Mouse (Mus musculus) intestine, postnatal 0 days (tissue): Measurements from ENCODE around the gene Macrod1. TPM values are rescaled to one million over a fixed set of nuclear protein-coding genes. Genes with fewer than 3 reads are reported as not detected.

Experiments
- ATAC-seq: fragments of 200-750 bp; cut with Nextera tagmentation; 2 replicates; pipeline ENCODE4 v1.8.0; 2017; ENCODE audit warnings: mild to moderate bottlenecking, moderate TSS enrichment, moderate library complexity
- H3K27ac ChIP-seq: fragments of 300-500 bp; sonication (generic); 2 replicates; pipeline ENCODE4 v1.5.1; 2014; ENCODE audit warnings: mild to moderate bottlenecking, low read depth, low read length, moderate library complexity
- H3K27me3 ChIP-seq: fragments of 300-500 bp; sonication (generic); replicated peaks from 2 replicates; pipeline ENCODE4 v1.6.1; 2014; ENCODE audit warnings: low read length, mixed read lengths; ENCODE audit not compliant: control insufficient read depth, insufficient read depth
- H3K36me3 ChIP-seq: fragments of 300-500 bp; sonication (generic); 2 replicates; pipeline ENCODE4 v1.6.1; 2014; ENCODE audit warnings: mild to moderate bottlenecking, moderate library complexity; ENCODE audit not compliant: control insufficient read depth, insufficient read depth
- H3K4me1 ChIP-seq: fragments of 300-500 bp; sonication (generic); replicated peaks from 2 replicates; pipeline ENCODE4 v1.6.1; 2014; ENCODE audit warnings: antibody characterized with exemption, low read length, mixed read lengths; ENCODE audit not compliant: control insufficient read depth, insufficient read depth
- H3K4me2 ChIP-seq: fragments of 300-500 bp; sonication (generic); replicated peaks from 2 replicates; pipeline ENCODE4 v1.6.1; 2014; ENCODE audit warnings: low read depth, mild to moderate bottlenecking, moderate library complexity
- H3K4me3 ChIP-seq: fragments of 300-500 bp; sonication (generic); 2 replicates; pipeline ENCODE4 v1.5.1; 2014; ENCODE audit warnings: low read depth, low read length
- H3K9ac ChIP-seq: fragments of 300-500 bp; sonication (generic); 2 replicates; pipeline ENCODE4 v1.6.1; 2014; ENCODE audit warnings: mild to moderate bottlenecking, low read depth, low read length
- H3K9me3 ChIP-seq: fragments of 300-500 bp; sonication (generic); 2 replicates; pipeline ENCODE4 v1.6.1; 2016; ENCODE audit warnings: mixed run types; ENCODE audit not compliant: control insufficient read depth
- CTCF ChIP-seq: sonication (generic); IDR thresholded peaks from 2 replicates; pipeline ENCODE4 v1.5.1; 2016; ENCODE audit warnings: low read depth, mild to moderate bottlenecking, control low read depth, antibody characterized with exemption, moderate library complexity
- WGBS: fragments of 180-500 bp; shearing (Covaris S2); extraction: QIAGEN DNeasy Blood & Tissue Kit; methylation state at CpG from one replicate; pipeline ENCODE4 v1.1.7; 2014; 5-methylcytosine and 5-hydroxymethylcytosine counted together
- polyA plus RNA-seq: library from polyadenylated mRNA; unstranded; fragments of >200 nt; fragmentation: Nextera tagmentation; extraction: Ambion mirVana; gene quantifications from 2 replicates; pipeline ENCODE4 v1.2.1, GENCODE M21; 2015

Macrod1 gene
- polyA plus RNA-seq, 1 experiment from 2014 or later, result 15.1 TPM

DNA sequence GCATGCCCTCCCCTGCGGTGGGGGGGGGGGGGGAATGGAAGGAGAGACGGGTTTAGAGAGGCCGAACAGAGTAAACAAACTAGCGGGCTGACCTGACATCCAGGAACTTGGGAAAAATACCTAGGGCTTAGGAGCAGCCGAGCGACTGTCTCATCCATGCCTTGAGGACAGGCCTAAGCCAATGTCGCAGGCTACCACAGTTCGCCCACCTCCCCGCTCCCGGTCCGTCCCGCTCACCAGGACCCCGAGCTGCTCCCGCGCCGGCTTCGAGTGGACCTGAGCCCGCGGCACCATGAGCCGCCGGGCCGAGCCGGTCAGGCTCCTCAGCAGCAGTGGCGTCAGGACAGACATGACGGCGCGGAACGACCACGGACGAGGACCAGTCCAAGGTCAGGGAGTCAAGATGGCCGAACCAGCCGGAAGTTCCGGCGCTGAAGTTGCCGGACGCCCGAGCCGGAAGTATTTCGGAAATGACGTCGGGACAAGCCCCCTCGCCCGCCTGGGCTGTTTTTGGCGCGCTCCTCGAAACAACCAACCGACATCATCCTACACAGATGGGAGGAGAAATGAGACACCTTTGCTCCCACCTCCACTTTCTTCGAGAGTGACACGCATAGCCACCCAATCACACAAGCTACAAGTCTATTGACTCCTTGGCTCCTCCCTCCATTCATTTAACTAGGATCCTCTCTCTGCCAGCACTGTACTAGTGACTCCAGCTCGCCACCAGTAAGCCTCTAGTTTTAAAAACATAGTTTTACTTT, 160.7 kb downstream of the Macrod1 start, which contains the start of gene Cox8a:
Gene Cox8a (minus strand): TSS at position 455 of the 764 bp plus-strand sequence.
- peak within 1 kb of the TSS; percentile 77 for H3K4me3 ChIP-seq
- H3K4me1 ChIP-seq, result peaks cover 4% of the 10 kb centered on the region
- H3K4me2 ChIP-seq, result peak within 1 kb of the TSS; percentile 65
- ATAC-seq, result peak; percentile 97
- no peaks in the 10 kb centered on the region for H3K27me3 ChIP-seq
- H3K27ac ChIP-seq, result peak within 1 kb of the TSS; percentile 89
- under 1% methylated on average over 50 of the region's 50 CpGs for WGBS
- no peaks in the 10 kb centered on the region for H3K9me3 ChIP-seq
- TF ChIP-seq CTCF, result no peak
- peaks cover 25% of the 10 kb centered on the region; the same call in 1 of the 2 replicates for H3K36me3 ChIP-seq
- peak within 1 kb of the TSS; percentile 85 for H3K9ac ChIP-seq

DNA sequence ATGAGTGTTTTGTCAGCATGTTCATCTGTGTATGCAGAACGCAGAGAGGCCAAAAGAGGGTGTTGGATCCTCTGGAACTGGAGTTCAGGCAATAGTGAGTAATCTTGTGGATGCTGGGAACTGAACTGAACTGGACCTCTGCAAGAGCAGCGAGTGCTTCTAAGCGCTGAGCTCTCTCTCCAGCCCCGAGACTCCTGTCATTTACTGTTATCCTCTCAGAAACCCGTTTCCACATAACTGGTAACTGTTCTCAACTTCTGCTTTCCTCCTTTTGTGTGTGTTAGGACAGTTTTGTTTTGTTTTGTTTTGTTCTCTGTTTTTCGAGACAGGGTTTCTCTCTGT, 161.3 kb downstream of the Macrod1 start:
- no peak overlapping the region for H3K9ac ChIP-seq

GRCm38 (mm10) chr19:7218753-7219152, 162.1 kb downstream of the Macrod1 start:
- Histone ChIP-seq H3K9me3 (no peaks in the 10 kb centered on the region), H3K27me3 (no peaks in the 10 kb centered on the region), H3K4me2 (no peak overlapping the region), H3K4me1 (peaks cover 4% of the 10 kb centered on the region), H3K36me3 (peaks cover 19% of the 10 kb centered on the region; the same call in 1 of the 2 replicates), H3K4me3 (no peak overlapping the region), H3K9ac (no peak overlapping the region), H3K27ac (no peak overlapping the region)
- TF ChIP-seq CTCF, result no peak
- 97% methylated on average over 5 of the region's 5 CpGs for WGBS
- no peak for ATAC-seq

More for the DNA sequence above, 161.3 kb downstream of the Macrod1 start:
- no peak for TF ChIP-seq CTCF
- Histone ChIP-seq H3K4me1 (peaks cover 4% of the 10 kb centered on the region), H3K27me3 (no peaks in the 10 kb centered on the region), H3K4me2 (peak overlapping the region; percentile 65), H3K9me3 (no peaks in the 10 kb centered on the region), H3K36me3 (peaks cover 25% of the 10 kb centered on the region; the same call in 1 of the 2 replicates), H3K4me3 (peak overlapping the region; percentile 77), H3K27ac (no peak overlapping the region)
- peak; percentile 10 for ATAC-seq
- WGBS, result 15% methylated on average over 6 of the region's 6 CpGs

DNA sequence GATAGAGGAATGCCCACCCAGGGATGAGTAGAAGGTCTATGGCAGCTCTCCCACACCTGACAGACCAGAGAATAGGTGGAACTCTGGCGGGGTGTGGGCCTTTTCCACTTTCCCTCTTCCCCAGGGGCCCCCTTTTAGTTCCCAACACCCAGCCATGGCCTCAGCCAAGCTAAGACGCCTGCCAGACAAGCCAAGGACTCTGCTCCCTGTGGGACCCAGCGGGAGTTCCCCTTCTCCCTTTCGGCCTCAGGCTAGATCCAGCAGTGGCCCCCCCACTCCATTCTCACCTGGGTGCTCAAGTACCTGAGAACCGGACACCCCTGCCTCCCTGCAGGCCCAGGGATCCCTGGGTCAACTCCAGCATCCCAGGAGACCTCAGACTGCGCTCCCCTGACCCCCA, 165.6 kb downstream of the Macrod1 start:
- no peak for ATAC-seq
- Histone ChIP-seq H3K9ac (no peak overlapping the region), H3K27me3 (no peaks in the 10 kb centered on the region), H3K9me3 (no peaks in the 10 kb centered on the region), H3K4me3 (no peak overlapping the region), H3K4me2 (no peak overlapping the region), H3K27ac (no peak overlapping the region), H3K4me1 (peaks cover 4% of the 10 kb centered on the region; the same call in 1 of the 2 replicates), H3K36me3 (peaks cover 1% of the 10 kb centered on the region; the same call in 1 of the 2 replicates)
- 82% methylated on average over 6 of the region's 6 CpGs for WGBS
- no peak for TF ChIP-seq CTCF

GRCm38 (mm10) chr19:7223488-7223887, 166.9 kb downstream of the Macrod1 start:
- H3K36me3 ChIP-seq, result peaks cover 13% of the 10 kb centered on the region
- no peak overlapping the region for H3K27ac ChIP-seq
- H3K4me2 ChIP-seq, result no peak overlapping the region
- no peak for ATAC-seq
- peaks cover 4% of the 10 kb centered on the region; the same call in 1 of the 2 replicates for H3K4me1 ChIP-seq
- H3K27me3 ChIP-seq, result no peaks in the 10 kb centered on the region
- no peaks in the 10 kb centered on the region for H3K9me3 ChIP-seq
- no peak overlapping the region for H3K4me3 ChIP-seq
- TF ChIP-seq CTCF, result peak; percentile 39
- no peak overlapping the region for H3K9ac ChIP-seq

- no peak for TF ChIP-seq CTCF
- H3K36me3 ChIP-seq, result peaks cover 20% of the 10 kb centered on the region
- 94% methylated on average over 3 of the region's 3 CpGs for WGBS
- ATAC-seq, result no peak
- no peak overlapping the region for H3K4me2 ChIP-seq
- H3K27me3 ChIP-seq, result no peaks in the 10 kb centered on the region
- H3K9ac ChIP-seq, result no peak overlapping the region
- no peak overlapping the region for H3K27ac ChIP-seq
- no peak overlapping the region for H3K4me3 ChIP-seq
- H3K9me3 ChIP-seq, result no peaks in the 10 kb centered on the region
- peaks cover 4% of the 10 kb centered on the region; the same call in 1 of the 2 replicates for H3K4me1 ChIP-seq
These were observed 167.6 kb downstream of the Macrod1 start for GRCm38 (mm10) chr19:7224253-7224652.
